Comparison of ENCODE assay signal across 19 mouse cellular contexts in the genomic region with DNA sequence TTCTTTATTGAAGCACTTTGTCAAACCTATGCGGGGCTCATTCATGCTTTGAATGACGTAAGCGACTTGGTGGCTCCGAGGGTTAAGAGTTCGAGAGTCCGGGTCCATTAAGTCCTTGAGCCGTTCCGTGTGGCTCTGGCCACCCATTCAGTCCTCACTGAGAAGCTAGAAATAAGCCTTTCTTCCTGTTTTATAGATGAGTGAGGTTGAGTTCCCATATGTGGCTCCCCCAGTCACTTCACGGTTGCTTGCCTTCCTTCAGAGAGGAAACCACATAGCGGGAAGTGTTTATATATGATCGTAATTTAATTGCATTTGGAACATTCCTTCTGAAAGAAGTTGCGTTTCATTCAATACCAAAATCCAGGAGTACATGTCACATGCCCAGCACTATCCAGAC. TPM values are rescaled to one million over a fixed set of nuclear protein-coding genes. Genes with fewer than 3 reads are reported as not detected.
A peak's percentile ranks its signal among the peaks of the same experiment; 100 is the strongest.
DNase-seq lines count a peak whose midpoint lies in the region; ATAC-seq and TF ChIP-seq lines count a peak whose summit lies in the region.
"Had no signal": no experiment of that assay in that cellular context is flagged by ENCODE, and none has a peak within 500 bp of the region (broad histone marks: within the 10 kb centered on the region; RNA-seq: fewer than 3 reads in every experiment).

No protein-coding gene starts in this region.

- no peak for ATAC-seq in embryonic facial prominence, embryonic 14.5 days (ENCODE audit: low read depth)
- ATAC-seq in megakaryocyte, adult 5-6 weeks (ENCODE audit: poor library complexity, severe bottlenecking): peak; percentile 71
- no peak for ATAC-seq in inflammation-experienced regulatory T-cells, adult 6 months
- ATAC-seq: forebrain, embryonic 13.5 days; forebrain, postnatal 0 days; hindbrain, embryonic 16.5 days had no signal

- TF ChIP-seq POLR2A in spleen, adult 2 months (IDR thresholded peaks at IDR 0.05; ENCODE audit: low read depth, low read length): no peak

- DNase-seq in embryonic facial prominence, embryonic 14.5 days (ENCODE audit: low spot score): peak; percentile 31
- no peak for DNase-seq in embryonic facial prominence, embryonic 10.5 days (ENCODE audit: low spot score)
- no peak for DNase-seq in spleen, adult 2 months (ENCODE audit: low read depth in 1 of 2, low spot score in 2 of 2)
- DNase-seq in spleen, postnatal 14 days (ENCODE audit: low spot score in 2 of 2): no peak
- no peak for DNase-seq in thymus, postnatal 36 days
- no peak for DNase-seq in lung, postnatal 14 days
- DNase-seq: adrenal gland, postnatal 10 days; cerebellum, adult 18-20 months; cerebellum, adult 9-11 months; forebrain, postnatal 0 days; gastrocnemius, postnatal 14 days; heart, postnatal 36 days had no signal

- 0 out of 2 replicates have a peak, but pooled peaks cover 3% of the 10 kb centered on the region for H3K4me1 ChIP-seq in embryonic facial prominence, embryonic 14.5 days (ENCODE audit: control insufficient read depth, insufficient read depth, low read length)
- no peaks in the 10 kb centered on the region for H3K4me1 ChIP-seq in embryonic facial prominence, embryonic 10.5 days
- H3K4me1 ChIP-seq in spleen, adult 2 months (ENCODE audit: control insufficient read depth, insufficient read depth, insufficient read length): no peaks in the 10 kb centered on the region; the same call in 1 of the 2 replicates
- H3K4me1 ChIP-seq: forebrain, embryonic 13.5 days; hindbrain, embryonic 12.5 days had no signal

- WGBS in embryonic facial prominence, embryonic 14.5 days: 66% methylated on average over 12 of the region's 12 CpGs
- WGBS in embryonic facial prominence, embryonic 10.5 days: 92% methylated on average over 12 of the region's 12 CpGs
- 18% methylated on average over 12 of the region's 12 CpGs for WGBS in spleen, adult 2 months

- no peaks in the 10 kb centered on the region for H3K9me3 ChIP-seq in embryonic facial prominence, embryonic 14.5 days (ENCODE audit: control insufficient read depth, low read length)
- H3K9me3 ChIP-seq in embryonic facial prominence, embryonic 10.5 days: no peaks in the 10 kb centered on the region
- H3K9me3 ChIP-seq: embryonic facial prominence, embryonic 13.5 days; forebrain, embryonic 13.5 days; heart, embryonic 13.5 days; hindbrain, embryonic 12.5 days had no signal

- H3K36me3 ChIP-seq in embryonic facial prominence, embryonic 14.5 days (ENCODE audit: control insufficient read depth, insufficient read depth, low read length): no peaks in the 10 kb centered on the region
- no peaks in the 10 kb centered on the region for H3K36me3 ChIP-seq in embryonic facial prominence, embryonic 10.5 days (replicated peaks)
- H3K36me3 ChIP-seq in spleen, adult 2 months (ENCODE audit: control insufficient read depth, insufficient read depth, low read length): no peaks in the 10 kb centered on the region
- H3K36me3 ChIP-seq: embryonic facial prominence, embryonic 13.5 days; heart, embryonic 13.5 days; hindbrain, embryonic 12.5 days had no signal

- H3K9ac ChIP-seq in embryonic facial prominence, embryonic 14.5 days (ENCODE audit: low read depth, low read length): no peak overlapping the region
- H3K9ac ChIP-seq: embryonic facial prominence, embryonic 13.5 days; forebrain, embryonic 13.5 days; forebrain, postnatal 0 days; heart, embryonic 13.5 days; hindbrain, embryonic 12.5 days had no signal

- H3K4me3 ChIP-seq in embryonic facial prominence, embryonic 14.5 days (ENCODE audit: low read depth, low read length): no peak overlapping the region
- H3K4me3 ChIP-seq in embryonic facial prominence, embryonic 10.5 days: no peak overlapping the region
- H3K4me3 ChIP-seq in spleen, adult 2 months (ENCODE audit: extremely low read depth, insufficient read depth, insufficient read length): peak overlapping the region; percentile 12; the same call in 1 of the 2 replicates
- H3K4me3 ChIP-seq: embryonic facial prominence, embryonic 13.5 days; forebrain, embryonic 13.5 days; heart, embryonic 13.5 days; hindbrain, embryonic 12.5 days had no signal

- TF ChIP-seq CTCF in spleen, adult 2 months (IDR thresholded peaks at IDR 0.05; ENCODE audit: extremely low read depth, insufficient read depth, insufficient read length, insufficient replicate concordance): no peak

- H3K27ac ChIP-seq in embryonic facial prominence, embryonic 14.5 days (replicated peaks; ENCODE audit: low read depth, low read length): no peak overlapping the region; the same call in 1 of the 2 replicates
- H3K27ac ChIP-seq in embryonic facial prominence, embryonic 10.5 days (replicated peaks): no peak overlapping the region
- no peak overlapping the region for H3K27ac ChIP-seq in spleen, adult 2 months (ENCODE audit: insufficient read depth, low read length)
- H3K27ac ChIP-seq: embryonic facial prominence, embryonic 13.5 days; forebrain, embryonic 13.5 days; heart, embryonic 13.5 days; hindbrain, embryonic 12.5 days had no signal

- H3K27me3 ChIP-seq in embryonic facial prominence, embryonic 14.5 days (replicated peaks; ENCODE audit: control insufficient read depth, insufficient read depth, low read length): no peaks in the 10 kb centered on the region
- H3K27me3 ChIP-seq in embryonic facial prominence, embryonic 10.5 days (replicated peaks; ENCODE audit: low read depth, poor library complexity, severe bottlenecking): no peaks in the 10 kb centered on the region
- H3K27me3 ChIP-seq in spleen, adult 2 months (ENCODE audit: control insufficient read depth, insufficient read depth, low read length): no peaks in the 10 kb centered on the region
- H3K27me3 ChIP-seq: embryonic facial prominence, embryonic 13.5 days; forebrain, embryonic 13.5 days; heart, embryonic 13.5 days; hindbrain, embryonic 12.5 days had no signal

- no peak overlapping the region for H3K4me2 ChIP-seq in embryonic facial prominence, embryonic 14.5 days (ENCODE audit: low read depth, low read length)
- H3K4me2 ChIP-seq: embryonic facial prominence, embryonic 13.5 days; forebrain, embryonic 13.5 days; heart, embryonic 13.5 days; hindbrain, embryonic 12.5 days had no signal

RNA-seq across cellular contexts. Expression of a gene that starts 42.3 kb away (rescaled TPM):
- polyA plus RNA-seq in embryonic facial prominence, embryonic 14.5 days (2014; fragmentation: Nextera tagmentation; extraction: Ambion mirVana): 24.1 and 28.2 TPM in 2 replicates
- polyA plus RNA-seq in embryonic facial prominence, embryonic 10.5 days (2016; fragmentation: Nextera tagmentation; extraction: Ambion mirVana): 8.4 and 10.2 TPM in 2 replicates
- polyA plus RNA-seq in spleen, adult 2 months (2012; rRNA removed): 6.9 and 7.9 TPM in 2 replicates
- 1.8 and 3.0 TPM in 2 replicates for total RNA-seq in megakaryocyte, adult 5-6 weeks (2015)
- total RNA-seq in megakaryocyte, adult 5-6 weeks (2017): 1.2 TPM in 2 replicates
- polyA plus RNA-seq in inflammation-experienced regulatory T-cells, adult 6 months (2017; shearing (Covaris generic)): 10 to 100 TPM in 1 of 3 experiments, 1 to 10 TPM in 2; 4.7 to 10.5 (median 8.6) TPM
